Mouse (Mus musculus) bone marrow, adult 2 months (tissue): ENCODE measurements around the gene Col5a2. TPM values are rescaled to one million over a fixed set of nuclear protein-coding genes. Genes with fewer than 3 reads are reported as not detected.

Source experiments
- H3K27ac ChIP-seq: fragments of 200-500 bp; 2 replicates; pipeline ENCODE4 v1.5.1; 2012; ENCODE audit warnings: low read depth, mild to moderate bottlenecking, control low read depth, inconsistent platforms, low read length; ENCODE audit not compliant: control insufficient read depth, poor library complexity, insufficient read depth
- H3K4me1 ChIP-seq: fragments of 200-500 bp; 2 replicates; pipeline ENCODE4 v1.6.1; 2011; ENCODE audit warnings: low read length; ENCODE audit not compliant: control insufficient read depth, insufficient read depth
- H3K4me3 ChIP-seq: fragments of 200-500 bp; replicated peaks from 2 replicates; pipeline ENCODE3; 2011; ENCODE audit warnings: mild to moderate bottlenecking, low read depth, low read length, control low read depth; ENCODE audit not compliant: control insufficient read depth
- CTCF ChIP-seq: fragments of 200-500 bp; IDR thresholded peaks from 2 replicates; pipeline ENCODE4 v1.5.1; 2011; ENCODE audit warnings: low read length, control low read depth; ENCODE audit not compliant: control insufficient read depth, insufficient read depth
- POLR2A ChIP-seq: fragments of 200-500 bp; IDR thresholded peaks from 2 replicates; pipeline ENCODE4 v1.6.1; 2011; ENCODE audit warnings: low read depth, mild to moderate bottlenecking, control low read depth, low read length, borderline replicate concordance; ENCODE audit not compliant: control insufficient read depth
- WGBS: fragments of 180-500 bp; shearing (Covaris S2); methylation state at CpG from one replicate; pipeline ENCODE4 v1.1.7; 2018; 5-methylcytosine and 5-hydroxymethylcytosine counted together
- polyA plus RNA-seq: library from polyadenylated mRNA; stranded (reverse); fragments of >200 nt; gene quantifications from 2 replicates; pipeline ENCODE4 v1.2.4, GENCODE M21; 2011; ENCODE audit warnings: low replicate concordance; ENCODE audit not compliant: missing spikeins, insufficient read depth, insufficient read length

The Col5a2 gene
- polyA plus RNA-seq, 1 experiment: 10.7 TPM

GRCm38 (mm10) chr1:45419858-45420257 lies 83.2 kb downstream of the Col5a2 start:
- WGBS: 85% methylated on average over 2 of the region's 2 CpGs
- TF ChIP-seq POLR2A (no peak), CTCF (no peak)
- Histone ChIP-seq H3K4me1 (no peaks in the 10 kb centered on the region), H3K27ac (no peak overlapping the region), H3K4me3 (no peak overlapping the region)

DNA sequence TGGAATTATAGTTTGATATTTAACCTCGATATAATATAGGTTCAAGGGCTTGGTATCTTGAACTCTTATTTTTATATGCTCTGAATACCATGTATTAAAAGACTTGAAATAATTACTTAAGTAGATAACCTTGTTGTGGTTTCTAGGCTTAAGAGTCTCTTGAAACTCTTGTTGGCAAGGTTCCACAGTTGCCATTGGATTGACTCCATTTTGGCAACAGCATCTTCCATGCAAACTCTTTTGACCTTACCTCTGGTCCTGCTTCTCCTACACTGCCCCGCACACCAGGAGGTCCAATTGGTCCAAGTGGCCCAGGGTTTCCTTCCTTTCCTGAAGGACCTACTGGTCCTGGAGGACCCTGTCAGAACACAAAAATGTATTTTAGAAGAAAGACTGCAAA lies 121.2 kb downstream of the Col5a2 start:
- H3K4me1 ChIP-seq: no peaks in the 10 kb centered on the region

GRCm38 (mm10) chr1:45379992-45380690 lies 122.9 kb downstream of the Col5a2 start:
- H3K4me3 ChIP-seq: no peak overlapping the region
- TF ChIP-seq CTCF: no peak
- no peak for TF ChIP-seq POLR2A
- no peaks in the 10 kb centered on the region for H3K4me1 ChIP-seq
- 76% methylated on average over 7 of the region's 7 CpGs for WGBS
- H3K27ac ChIP-seq: no peak overlapping the region

More for the DNA sequence above, 121.2 kb downstream of the Col5a2 start:
- WGBS: 77% methylated on average over 2 of the region's 2 CpGs
- H3K4me3 ChIP-seq: no peak overlapping the region
- no peak for TF ChIP-seq POLR2A
- TF ChIP-seq CTCF: no peak
- H3K27ac ChIP-seq: no peak overlapping the region

DNA sequence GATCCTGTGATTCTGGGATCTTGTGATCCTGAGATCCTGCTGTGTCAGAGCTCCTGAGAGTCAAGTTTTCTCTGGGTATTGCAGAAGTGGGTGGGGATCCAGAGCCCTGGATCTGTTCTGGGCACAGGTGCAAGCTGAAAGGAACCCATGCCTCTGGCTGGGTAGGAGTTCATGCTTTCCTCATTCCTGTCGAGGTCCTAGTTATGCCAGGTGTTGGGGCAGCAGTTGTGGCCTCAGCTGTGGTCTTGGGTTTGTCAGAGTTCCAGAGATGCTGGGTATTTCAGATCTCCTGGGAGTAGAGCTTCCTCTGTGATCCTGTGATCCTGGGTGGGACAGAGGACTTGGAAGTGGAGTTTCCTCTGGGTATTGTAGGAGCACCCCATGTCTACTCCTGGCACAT lies 137.7 kb downstream of the Col5a2 start:
- WGBS: 48% methylated on average over 1 of the region's 1 CpGs
- Histone ChIP-seq H3K4me3 (no peak overlapping the region), H3K4me1 (no peaks in the 10 kb centered on the region), H3K27ac (no peak overlapping the region)
- TF ChIP-seq POLR2A (no peak), CTCF (no peak)

- no peak for TF ChIP-seq CTCF
- no peak for TF ChIP-seq POLR2A
- Histone ChIP-seq H3K4me3 (no peak overlapping the region), H3K27ac (no peak overlapping the region), H3K4me1 (no peaks in the 10 kb centered on the region)
- WGBS: 84% methylated on average over 2 of the region's 2 CpGs
Observed at GRCm38 (mm10) chr1:45363274-45363673, 139.8 kb downstream of the Col5a2 start.

DNA sequence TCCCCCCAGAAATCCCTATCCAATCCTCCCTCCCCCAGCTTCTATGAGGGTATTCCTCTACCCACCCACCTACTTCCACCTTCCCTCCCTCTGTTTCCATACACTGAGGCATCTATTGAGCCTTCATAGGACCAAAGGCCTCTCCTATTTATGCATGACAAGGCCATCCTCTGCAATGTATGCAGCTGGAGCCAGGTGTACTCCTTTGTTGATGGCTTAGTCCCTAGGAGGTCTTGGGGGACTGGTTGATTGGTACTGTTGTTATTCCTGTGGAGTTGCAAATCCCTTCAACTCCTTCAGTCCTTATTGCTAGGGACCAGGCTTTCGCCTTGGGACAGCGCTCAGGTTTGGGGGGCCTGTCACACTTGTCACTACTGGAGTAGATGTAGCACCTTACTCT lies 143.4 kb downstream of the Col5a2 start:
- no peak for TF ChIP-seq POLR2A
- no peak for TF ChIP-seq CTCF
- Histone ChIP-seq H3K4me1 (no peaks in the 10 kb centered on the region), H3K4me3 (no peak overlapping the region), H3K27ac (no peak overlapping the region)
- WGBS: 91% methylated on average over 2 of the region's 2 CpGs

DNA sequence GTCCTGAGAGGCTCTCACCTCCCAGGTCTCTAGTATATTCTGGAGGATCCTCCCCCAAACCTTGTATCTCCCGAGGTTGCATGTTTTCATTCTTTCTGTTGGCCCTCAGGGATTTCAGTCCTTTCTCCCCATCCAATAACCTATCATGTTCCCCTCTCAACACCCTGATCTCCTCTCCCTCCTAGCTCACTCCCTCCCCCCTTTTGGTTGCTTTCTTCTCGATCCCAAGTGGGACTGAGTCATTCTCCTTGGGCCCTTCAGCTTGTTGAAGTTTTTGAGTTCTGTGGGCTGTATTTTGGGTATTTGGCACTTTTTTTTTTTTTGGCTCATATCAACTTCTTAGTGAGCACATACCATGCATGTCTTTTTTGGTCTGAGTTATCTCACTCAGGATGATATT lies 143.9 kb downstream of the Col5a2 start:
- no peak for TF ChIP-seq POLR2A
- H3K4me1 ChIP-seq: no peaks in the 10 kb centered on the region
- WGBS: 54% methylated on average over 2 of the region's 2 CpGs
- no peak overlapping the region for H3K27ac ChIP-seq
- H3K4me3 ChIP-seq: no peak overlapping the region

DNA sequence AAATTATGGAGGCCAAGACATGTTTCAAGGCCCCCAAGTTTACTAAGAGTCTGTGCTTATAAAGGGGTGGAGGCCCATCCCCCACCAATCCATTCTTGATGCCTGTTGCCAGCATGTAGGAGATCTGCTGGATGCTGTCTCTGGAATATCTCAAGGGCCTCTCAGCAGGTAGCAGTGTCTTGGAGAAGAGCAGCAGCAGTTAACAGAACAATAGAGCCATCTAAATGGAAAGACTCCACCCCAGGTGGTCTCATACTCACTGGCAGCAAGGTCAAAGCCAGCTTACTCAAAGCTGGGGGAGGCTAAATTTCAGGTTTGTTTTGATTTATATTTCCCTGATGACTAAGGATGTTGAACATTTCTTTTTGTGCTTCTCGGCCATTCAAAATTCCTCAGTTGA lies 145.1 kb downstream of the Col5a2 start:
- WGBS: 79% methylated on average over 1 of the region's 1 CpGs
- TF ChIP-seq POLR2A (no peak), CTCF (no peak)

GRCm38 (mm10) chr1:45355944-45356343 lies 147.1 kb downstream of the Col5a2 start:
- TF ChIP-seq CTCF (no peak), POLR2A (no peak)
- whole genome bisulfite sequencing: 80% methylated on average over 4 of the region's 4 CpGs
- H3K4me1 ChIP-seq: no peaks in the 10 kb centered on the region
- H3K4me3 ChIP-seq: no peak overlapping the region
- no peak overlapping the region for H3K27ac ChIP-seq

More for the DNA sequence above, 145.1 kb downstream of the Col5a2 start:
- H3K4me3 ChIP-seq: no peak overlapping the region
- H3K27ac ChIP-seq: no peak overlapping the region
- no peaks in the 10 kb centered on the region for H3K4me1 ChIP-seq
